Mouse (Mus musculus) spleen, adult 2 months (tissue): ENCODE results near the gene A030014E15Rik. TPM values are rescaled to one million over a fixed set of nuclear protein-coding genes. Genes with fewer than 3 reads are reported as not detected.

Source experiments
- DNase-seq, 2 experiments: peaks; one replicate each; pipeline versions ENCODE4 v3.0.0 to v3.0.0-alpha.2; 2012 to 2021; ENCODE audit warnings: low spot score in 2 of 2, low read depth in 1 of 2
- H3K27ac ChIP-seq: fragments of 200-500 bp; 2 replicates; pipeline ENCODE4 v1.5.1; 2012; ENCODE audit warnings: low read length, inconsistent platforms; ENCODE audit not compliant: insufficient read depth
- H3K27me3 ChIP-seq: fragments of 200-500 bp; 2 replicates; pipeline ENCODE4 v1.6.1; 2012; ENCODE audit warnings: mild to moderate bottlenecking, moderate library complexity, low read length, inconsistent platforms; ENCODE audit not compliant: control insufficient read depth, insufficient read depth
- H3K36me3 ChIP-seq: fragments of 200-500 bp; 2 replicates; pipeline ENCODE4 v1.6.1; 2012; ENCODE audit warnings: mild to moderate bottlenecking, low read length, inconsistent platforms; ENCODE audit not compliant: control insufficient read depth, insufficient read depth
- H3K4me1 ChIP-seq: fragments of 200-500 bp; 2 replicates; pipeline ENCODE4 v1.6.1; 2011; ENCODE audit warnings: inconsistent platforms; ENCODE audit not compliant: control insufficient read depth, insufficient read depth, insufficient read length
- H3K4me3 ChIP-seq: fragments of 200-500 bp; 2 replicates; pipeline ENCODE4 v1.5.1; 2011; ENCODE audit warnings: mild to moderate bottlenecking, inconsistent platforms; ENCODE audit not compliant: insufficient read depth, insufficient read length; ENCODE audit errors: extremely low read depth
- CTCF ChIP-seq: fragments of 200-500 bp; IDR thresholded peaks from 2 replicates; pipeline ENCODE4 v1.5.1; 2011; ENCODE audit warnings: mild to moderate bottlenecking, inconsistent platforms; ENCODE audit not compliant: insufficient read depth, insufficient read length, insufficient replicate concordance; ENCODE audit errors: extremely low read depth
- POLR2A ChIP-seq: fragments of 200-500 bp; IDR thresholded peaks from 2 replicates; pipeline ENCODE4 v1.6.1; 2011; ENCODE audit warnings: low read depth, low read length, inconsistent platforms
- WGBS: fragments of 180-500 bp; shearing (Covaris S2); methylation state at CpG from one replicate; pipeline ENCODE4 v1.1.7; 2018; 5-methylcytosine and 5-hydroxymethylcytosine counted together
- polyA plus RNA-seq: library from polyadenylated mRNA; depleted of rRNA; stranded (reverse); fragments of >200 nt; gene quantifications from 2 replicates; pipeline ENCODE4 v1.2.3, GENCODE M21; 2012; rRNA removed

The A030014E15Rik gene
- polyA plus RNA-seq = not detected in 2 replicates

DNA sequence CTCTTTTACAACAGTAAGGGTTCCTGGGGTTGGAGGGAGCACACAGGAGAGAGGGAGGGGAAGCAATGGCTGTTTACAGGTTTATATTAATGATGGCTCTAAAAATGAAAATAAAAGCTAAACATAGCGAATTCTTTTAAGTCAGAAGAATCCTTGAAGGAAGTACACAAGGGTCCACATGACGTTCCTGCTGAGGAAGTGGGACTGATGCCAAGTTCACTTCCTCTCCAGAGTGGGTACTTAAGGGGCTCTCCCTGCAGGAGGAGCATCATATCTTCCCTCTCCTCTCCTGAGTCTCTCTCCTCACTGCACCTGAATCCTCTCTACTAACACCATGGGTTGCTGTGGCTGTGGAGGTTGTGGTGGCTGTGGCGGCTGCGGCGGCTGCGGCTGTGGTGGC lies at the start of gene A030014E15Rik:
TSS of gene A030014E15Rik (plus strand) at position 268 of the 400 bp plus-strand sequence.
- WGBS = 78% methylated on average over 6 of the region's 6 CpGs
- DNase-seq = no peak

DNA sequence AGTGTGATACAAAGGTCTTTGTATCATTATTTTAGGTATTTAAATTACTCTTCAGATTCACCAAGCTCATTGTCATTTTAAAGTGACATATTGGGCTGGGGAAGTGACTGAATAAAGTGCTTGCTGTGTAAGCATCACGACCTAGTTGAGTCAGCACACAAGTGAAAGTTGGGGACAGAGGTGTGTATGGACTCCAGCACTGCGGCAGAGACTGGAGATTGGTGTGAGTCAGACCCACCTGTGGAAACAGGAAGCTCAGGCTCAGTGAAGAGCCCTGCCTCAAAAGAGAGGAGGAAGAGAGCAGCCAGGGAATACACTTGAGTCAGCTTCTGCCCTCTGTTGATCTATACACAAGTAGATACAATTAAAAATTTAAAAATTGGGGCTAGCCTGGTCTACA lies 45.5 kb upstream of the A030014E15Rik start:
- TF ChIP-seq POLR2A = no peak
- no peak for TF ChIP-seq CTCF
- no peak for DNase-seq
- WGBS = 74% methylated on average over 2 of the region's 2 CpGs
- Histone ChIP-seq H3K4me1 (no peaks in the 10 kb centered on the region), H3K36me3 (peaks cover 18% of the 10 kb centered on the region), H3K27ac (no peak overlapping the region), H3K4me3 (no peak overlapping the region), H3K27me3 (no peaks in the 10 kb centered on the region)

More for the DNA sequence above, at the start of gene A030014E15Rik:
- no peak for TF ChIP-seq CTCF
- no peak for TF ChIP-seq POLR2A
- Histone ChIP-seq H3K36me3 (no peaks in the 10 kb centered on the region), H3K27me3 (no peaks in the 10 kb centered on the region), H3K27ac (no peak within 1 kb of the TSS), H3K4me1 (no peaks in the 10 kb centered on the region), H3K4me3 (no peak within 1 kb of the TSS)

- Histone ChIP-seq H3K4me3 (no peak overlapping the region), H3K27ac (no peak overlapping the region), H3K4me1 (no peaks in the 10 kb centered on the region), H3K27me3 (no peaks in the 10 kb centered on the region), H3K36me3 (peaks cover 18% of the 10 kb centered on the region)
- TF ChIP-seq CTCF = no peak
- TF ChIP-seq POLR2A = no peak
- 91% methylated on average over 8 of the region's 8 CpGs for WGBS
- no peak for DNase-seq
Observed at GRCm38 (mm10) chr1:82880196-82880595, 44.5 kb upstream of the A030014E15Rik start.

- TF ChIP-seq POLR2A = no peak
- TF ChIP-seq CTCF = no peak
- Histone ChIP-seq H3K4me1 (no peaks in the 10 kb centered on the region), H3K27ac (0 out of 2 replicates have a peak overlapping the region, but pooled peaks have one; percentile 38), H3K27me3 (no peaks in the 10 kb centered on the region), H3K4me3 (no peak overlapping the region), H3K36me3 (peaks cover 13% of the 10 kb centered on the region)
- DNase-seq = no peak
- WGBS = 93% methylated on average over 7 of the region's 7 CpGs
Observed at GRCm38 (mm10) chr1:82893269-82893668, 31.4 kb upstream of the A030014E15Rik start.

- Histone ChIP-seq H3K27me3 (no peaks in the 10 kb centered on the region), H3K27ac (no peak overlapping the region), H3K4me1 (no peaks in the 10 kb centered on the region), H3K4me3 (no peak overlapping the region), H3K36me3 (peaks cover 11% of the 10 kb centered on the region)
- peak in 1 of 2 experiments; percentile 25 for DNase-seq
- TF ChIP-seq POLR2A (no peak), CTCF (no peak)
- 70% methylated on average over 1 of the region's 1 CpGs for WGBS
Observed at GRCm38 (mm10) chr1:82900567-82900966, 24.1 kb upstream of the A030014E15Rik start.

GRCm38 (mm10) chr1:82901201-82901600 lies 23.5 kb upstream of the A030014E15Rik start:
- Histone ChIP-seq H3K4me3 (no peak overlapping the region), H3K36me3 (peaks cover 10% of the 10 kb centered on the region), H3K27me3 (no peaks in the 10 kb centered on the region), H3K4me1 (no peaks in the 10 kb centered on the region), H3K27ac (no peak overlapping the region; the same call in 1 of the 2 replicates)
- 91% methylated on average over 3 of the region's 3 CpGs for WGBS
- no peak for DNase-seq
- no peak for TF ChIP-seq CTCF
- TF ChIP-seq POLR2A = no peak

GRCm38 (mm10) chr1:82905886-82906285 lies 18.8 kb upstream of the A030014E15Rik start:
- H3K27me3 ChIP-seq = no peaks in the 10 kb centered on the region
- WGBS = 89% methylated on average over 3 of the region's 3 CpGs
- no peak for TF ChIP-seq CTCF
- no peak for TF ChIP-seq POLR2A
- no peak overlapping the region for H3K4me3 ChIP-seq
- H3K4me1 ChIP-seq = no peaks in the 10 kb centered on the region
- H3K27ac ChIP-seq = no peak overlapping the region
- H3K36me3 ChIP-seq = peaks cover 7% of the 10 kb centered on the region; the same call in 1 of the 2 replicates
- DNase-seq = no peak
